Mouse (Mus musculus) kidney, adult 9 months (tissue): ENCODE data around the gene Dglucy.

Experiments
- DNase-seq: peaks from one replicate; pipeline ENCODE4 v3.0.0; 2022

The Dglucy gene

DNA sequence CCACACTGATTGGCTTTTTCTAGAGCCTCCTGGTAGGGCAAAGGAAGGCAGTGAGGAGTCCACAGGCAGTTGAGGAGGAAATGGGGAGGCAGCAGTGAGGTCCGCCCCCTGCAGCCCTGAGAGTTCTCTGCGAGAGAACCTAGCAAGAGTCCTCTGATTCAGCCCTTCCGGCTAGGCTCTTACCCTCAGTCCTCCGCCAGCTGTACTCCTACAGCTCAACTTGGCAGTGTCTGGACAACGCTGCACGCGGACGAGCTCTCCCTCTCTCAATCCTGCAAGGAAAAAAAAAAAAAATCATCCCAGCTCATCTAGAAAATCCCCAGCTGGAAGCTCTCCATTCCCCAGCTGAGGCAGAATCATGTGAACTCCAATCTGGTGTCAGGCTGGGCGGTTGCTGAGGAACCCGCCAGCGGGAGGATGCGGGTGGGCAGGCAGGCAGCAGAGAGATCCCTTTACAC is 109.0 kb downstream of the Dglucy start:
- DNase-seq, result no peak

DNA sequence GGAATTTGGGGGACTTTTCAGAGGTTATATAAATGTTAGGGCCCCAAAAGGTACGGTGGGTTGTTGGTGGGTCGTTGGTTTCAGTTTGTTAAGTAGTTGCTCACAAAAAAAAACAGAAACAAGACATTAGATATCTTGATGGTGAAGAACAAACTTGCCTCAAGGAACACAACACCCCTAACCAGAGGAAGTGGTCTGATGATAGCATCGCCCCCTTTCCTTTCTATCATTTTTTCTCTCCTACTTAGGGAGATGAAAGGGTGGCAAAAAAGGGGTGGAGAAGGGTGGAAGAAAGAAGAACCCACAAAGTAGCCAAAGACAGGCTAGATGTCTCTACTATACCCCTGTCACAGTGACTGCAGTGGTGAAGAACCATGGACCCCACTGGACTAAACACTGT is 111.7 kb downstream of the Dglucy start:
- no peak for DNase-seq

DNA sequence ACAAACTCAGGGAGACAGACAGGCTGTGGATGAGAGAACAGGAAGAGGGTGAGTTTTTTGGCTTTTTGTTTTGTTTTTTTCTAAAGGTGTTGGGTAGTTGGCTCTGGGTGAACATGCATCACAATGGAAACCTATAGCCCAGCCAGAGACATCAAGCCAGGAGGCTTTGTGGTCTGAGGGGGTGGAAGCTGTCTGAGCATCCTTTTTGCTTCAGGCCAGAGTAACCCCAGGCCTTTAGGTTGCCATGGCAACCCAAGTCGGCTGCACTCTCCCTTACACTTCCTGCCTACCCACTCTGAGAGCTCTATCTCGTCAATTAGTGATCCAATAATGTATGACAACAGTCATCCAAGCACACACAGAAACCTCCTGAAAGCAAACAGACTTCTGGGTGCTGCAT is 116.6 kb downstream of the Dglucy start:
- DNase-seq, result no peak

DNA sequence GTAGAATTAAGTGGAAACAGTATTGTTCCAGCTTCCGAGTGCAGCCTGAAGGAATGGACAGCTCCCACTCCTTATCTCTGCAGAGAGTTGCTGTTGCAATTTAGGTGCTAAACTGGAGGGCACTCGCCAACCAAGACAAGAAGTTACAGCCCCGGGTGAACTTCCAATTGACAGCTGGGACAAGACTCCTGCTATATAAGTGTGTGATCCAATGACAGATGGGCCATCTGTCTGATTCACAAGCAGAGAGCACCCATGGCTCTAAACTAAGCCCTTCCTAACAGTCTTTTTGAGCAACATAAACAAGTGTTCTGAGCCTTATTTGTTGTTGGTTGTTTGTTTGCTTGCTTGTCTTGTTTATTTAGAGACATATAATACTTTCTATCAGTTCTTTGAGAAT is 117.8 kb downstream of the Dglucy start:
- no peak for DNase-seq

DNA sequence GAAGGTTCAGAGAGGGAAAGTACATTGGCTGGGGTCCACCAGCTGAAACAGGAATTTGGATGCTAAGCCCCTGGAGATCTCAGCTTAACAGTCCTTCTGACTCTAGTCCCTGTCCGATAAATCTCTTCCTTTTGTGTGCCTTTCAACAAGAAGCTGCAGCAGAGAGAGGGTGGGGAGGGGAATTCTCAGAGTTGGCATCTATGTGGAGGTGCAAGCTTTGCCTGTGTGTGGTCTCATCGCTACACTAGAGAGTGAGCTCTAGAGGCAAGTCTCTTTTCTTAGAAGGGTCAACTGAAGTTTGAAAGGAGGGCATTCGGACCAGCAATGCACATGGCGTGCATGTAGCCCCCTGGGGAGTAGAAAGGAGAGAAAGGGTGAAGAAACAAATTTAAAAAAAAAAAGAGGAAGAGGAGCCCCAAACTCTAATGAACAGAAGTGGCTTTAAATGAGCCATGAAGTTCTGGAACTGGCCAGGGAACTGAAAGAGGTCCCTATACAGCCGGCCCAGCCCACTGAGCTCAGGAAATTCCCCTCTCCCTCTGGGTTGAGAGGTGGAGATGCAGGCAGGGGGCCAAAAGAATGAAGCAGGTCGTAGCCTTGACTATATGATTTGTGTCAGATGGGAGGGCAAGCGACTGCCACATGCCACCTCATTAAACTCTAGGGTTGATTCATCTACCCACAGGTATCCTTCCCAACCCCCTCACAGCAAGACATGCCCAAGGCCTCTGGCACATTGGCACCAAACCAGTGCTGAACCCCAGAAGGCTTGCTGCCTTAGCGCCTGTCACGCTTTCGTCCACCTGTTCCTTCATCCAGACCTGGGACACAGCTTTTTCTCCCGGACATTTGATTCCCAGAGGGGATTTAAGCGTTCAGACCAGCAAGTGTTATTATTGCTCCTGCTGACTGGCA is 119.1 kb downstream of the Dglucy start:
- DNase-seq, result no peak

DNA sequence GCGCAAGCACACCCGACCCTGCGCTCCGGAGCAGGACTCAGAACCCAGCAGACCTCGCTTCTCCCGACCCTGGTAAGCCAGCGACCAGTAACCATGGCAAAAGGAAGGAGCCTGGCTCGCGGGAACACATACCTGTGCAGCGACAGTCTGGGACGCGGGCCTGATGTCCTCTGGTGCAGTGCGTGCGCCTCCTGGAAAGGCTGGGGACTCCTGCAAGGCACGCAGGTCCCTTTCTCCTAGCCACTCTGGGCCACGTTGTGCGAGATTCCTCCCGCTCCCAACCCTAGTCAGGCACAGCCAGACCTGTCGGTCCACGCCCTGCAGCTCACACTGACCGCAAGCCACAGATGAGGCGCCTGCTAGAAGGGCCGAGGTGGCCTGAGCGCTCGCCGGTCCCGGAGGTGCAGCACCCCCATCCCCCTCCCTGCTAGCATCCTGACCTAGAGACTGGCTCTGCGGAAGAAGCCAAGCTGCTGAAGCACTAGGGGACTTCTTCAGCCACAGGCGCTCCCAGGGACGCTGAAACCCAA is 120.3 kb downstream of the Dglucy start:
- DNase-seq, result no peak

DNA sequence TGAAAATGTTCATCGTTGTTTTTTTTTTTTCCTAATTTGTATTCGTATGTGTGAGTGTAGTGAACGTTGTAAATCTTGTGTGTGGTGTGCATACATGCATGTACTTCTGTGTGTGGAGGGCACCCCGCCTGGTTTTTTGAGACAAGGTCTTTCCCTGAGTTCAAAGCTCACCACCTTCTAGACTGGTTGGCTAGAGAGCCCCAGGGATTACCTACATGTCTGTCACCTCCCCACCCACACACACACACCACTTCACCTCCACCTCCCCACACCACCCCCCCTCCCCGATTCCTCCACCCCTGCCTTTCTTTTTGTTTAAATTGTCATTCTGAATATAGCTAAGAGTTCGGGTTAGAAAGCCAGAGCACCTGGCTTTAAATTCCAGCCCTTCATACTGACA is 122.0 kb downstream of the Dglucy start:
- DNase-seq, result no peak

DNA sequence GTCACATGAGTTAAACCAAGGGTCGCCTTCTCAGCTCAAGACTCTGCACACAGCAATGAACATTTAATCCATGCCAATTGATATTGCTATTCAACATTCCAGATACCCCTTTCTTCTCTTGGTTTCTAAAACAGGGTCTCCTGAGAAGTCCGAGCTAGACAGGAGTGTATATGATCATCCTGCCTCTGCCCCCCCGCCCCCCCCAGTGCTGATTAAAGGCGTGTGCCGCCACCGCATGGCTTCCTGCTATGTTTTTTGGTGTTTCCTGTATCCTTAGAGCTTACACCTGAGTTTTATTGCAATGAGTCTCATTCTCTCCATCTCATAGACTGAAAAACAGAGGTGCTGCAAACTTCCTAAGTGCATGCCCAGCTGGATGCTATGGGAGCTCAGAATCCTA is 122.5 kb downstream of the Dglucy start:
- no peak for DNase-seq

DNA sequence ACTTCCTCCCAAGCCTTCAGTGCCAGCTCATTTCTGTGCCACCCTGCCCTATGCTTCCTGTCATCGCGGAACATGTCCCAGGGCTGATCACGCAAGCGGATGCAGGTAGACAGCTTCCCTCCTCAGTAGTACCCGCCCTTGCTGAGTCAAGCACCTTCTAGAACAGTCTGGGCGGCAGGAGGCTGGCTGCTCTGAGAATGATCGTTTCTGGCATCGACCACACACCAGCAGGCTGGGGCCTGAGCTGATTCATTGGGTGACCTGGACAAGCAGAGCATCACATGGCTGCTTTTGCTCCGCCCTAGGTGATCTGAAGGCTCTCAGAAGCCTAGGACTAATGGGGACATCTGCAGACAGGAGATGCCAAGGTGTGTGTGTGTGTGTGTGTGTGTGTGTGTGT is 124.9 kb downstream of the Dglucy start:
- no peak for DNase-seq

DNA sequence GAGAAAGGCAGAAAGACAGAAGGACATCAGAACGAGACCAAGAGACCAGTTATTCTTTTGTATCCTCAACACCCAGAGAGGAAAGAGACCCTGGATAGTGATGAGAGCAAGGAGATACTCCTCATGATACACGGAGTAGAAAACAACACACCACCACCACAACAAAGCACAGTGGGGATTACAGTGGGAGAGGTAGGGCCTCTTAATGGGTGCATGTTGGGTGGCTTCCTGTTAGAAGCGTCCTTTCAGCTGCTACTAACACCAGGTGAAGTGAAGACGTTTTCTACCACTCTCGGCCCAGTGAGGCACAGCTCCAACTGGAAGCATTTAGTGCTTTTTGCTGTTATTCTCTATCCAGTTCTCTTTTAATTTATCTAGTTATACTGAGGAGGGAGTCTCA is 128.0 kb downstream of the Dglucy start:
- DNase-seq, result no peak

DNA sequence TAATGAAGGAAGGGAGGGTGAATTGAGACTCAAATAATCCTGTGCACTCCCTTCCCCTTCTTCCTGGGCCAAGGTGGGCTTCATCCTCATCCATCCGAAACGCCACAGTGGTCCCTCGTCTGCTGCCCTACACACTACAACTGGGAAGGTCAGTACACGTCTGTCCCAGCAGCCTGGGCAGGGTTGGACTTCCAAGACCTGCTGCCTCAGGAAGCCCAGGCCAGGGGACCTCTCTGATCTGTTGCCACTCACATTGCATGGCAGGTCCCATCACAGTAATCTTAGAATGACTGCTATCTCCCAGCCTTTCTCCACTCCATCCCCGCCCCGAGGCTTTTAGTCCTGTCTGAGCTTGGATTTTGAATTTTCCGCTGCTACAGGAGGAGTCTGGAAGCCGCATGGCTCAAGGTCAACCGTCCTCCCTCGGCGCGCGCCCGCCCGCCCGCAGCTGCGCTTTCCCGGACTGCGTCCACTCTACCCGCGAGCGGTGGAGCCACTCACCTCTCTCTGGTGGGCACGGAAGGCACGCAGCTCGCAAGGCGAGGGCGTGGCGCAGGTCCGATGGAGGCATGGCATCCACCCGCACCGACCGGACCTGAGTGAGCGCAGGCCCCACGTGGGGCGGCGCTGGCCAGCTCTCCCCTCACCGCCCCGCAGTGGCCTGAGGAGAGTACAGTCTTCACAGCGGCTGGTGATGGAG is 128.9 kb downstream of the Dglucy start, which contains the start of gene Gpr68:
Gene Gpr68 (minus strand): TSS at position 601 of the 700 bp plus-strand sequence.
- DNase-seq, result no peak

DNA sequence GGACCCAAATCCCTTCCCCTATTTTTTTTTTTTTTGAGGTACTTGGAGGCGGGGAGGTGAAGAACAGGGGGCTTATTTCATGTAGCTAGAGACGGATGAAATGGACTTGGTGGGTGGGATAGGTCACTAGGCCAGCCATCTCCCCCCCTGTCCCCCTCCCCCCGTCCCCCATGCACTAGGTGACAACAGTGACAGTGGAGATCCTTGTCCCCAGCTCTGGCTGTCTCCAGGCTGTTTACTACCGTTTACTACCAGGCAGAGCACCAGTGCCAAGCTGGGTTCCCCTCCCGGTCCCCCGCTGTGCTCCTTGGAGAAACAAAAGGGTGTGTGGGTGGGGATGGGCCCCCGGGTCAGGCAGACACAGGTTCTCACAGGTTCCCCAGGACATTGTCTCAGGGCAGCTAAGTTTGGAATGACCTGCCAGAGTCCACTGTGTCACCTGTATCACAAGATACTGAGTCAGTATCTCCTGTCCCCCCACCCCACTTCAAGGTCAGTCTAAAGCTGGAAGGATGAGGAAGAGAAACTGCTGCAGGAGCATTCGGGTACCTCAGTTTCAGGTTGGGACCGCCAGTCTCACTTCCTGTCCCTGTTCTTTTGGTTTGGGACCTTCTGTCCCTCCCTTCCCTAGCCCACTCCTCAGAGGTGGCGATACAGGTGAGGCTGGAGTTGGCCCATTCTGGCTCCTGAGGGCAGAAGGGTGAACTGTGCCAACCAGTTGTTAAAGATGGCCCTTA is 129.6 kb downstream of the Dglucy start:
- DNase-seq, result no peak

DNA sequence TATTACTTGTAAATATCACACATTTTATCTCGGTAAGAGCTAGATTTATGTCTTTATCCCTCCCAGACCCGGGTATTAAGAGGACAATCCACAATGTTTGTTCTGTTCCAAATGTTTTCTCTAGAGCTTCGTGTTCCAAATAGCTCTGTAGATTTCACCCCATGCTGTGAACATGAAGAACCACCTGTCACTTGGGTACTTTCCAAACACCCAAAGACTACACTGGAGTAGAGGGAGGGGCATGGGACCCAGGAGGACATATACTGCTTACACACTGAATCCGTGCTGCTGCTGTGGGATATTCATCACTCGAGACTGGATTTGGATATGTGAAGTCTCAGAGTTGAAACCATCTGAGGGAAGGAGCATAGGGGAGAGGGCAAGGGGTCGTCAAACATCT is 130.9 kb downstream of the Dglucy start:
- no peak for DNase-seq

DNA sequence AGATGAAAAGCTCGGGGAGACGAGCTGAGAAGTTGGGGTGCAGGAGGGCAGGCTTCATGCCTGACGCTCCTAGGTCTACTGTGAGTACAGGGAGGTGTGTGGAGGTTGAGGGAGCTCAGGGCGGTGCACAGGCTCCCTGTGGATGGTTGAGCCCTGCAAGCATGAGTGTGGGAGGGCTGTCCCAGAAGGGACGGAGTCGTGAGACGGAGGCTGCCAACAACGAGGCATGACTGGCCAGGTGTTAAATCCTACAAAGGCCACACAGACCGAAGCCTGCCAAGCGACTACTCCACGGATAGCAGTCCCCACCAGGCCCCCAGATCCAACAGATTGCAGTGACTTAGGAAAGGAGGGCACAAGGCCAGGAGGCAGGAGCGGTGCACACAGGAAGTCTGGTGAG is 131.9 kb downstream of the Dglucy start:
- no peak for DNase-seq

DNA sequence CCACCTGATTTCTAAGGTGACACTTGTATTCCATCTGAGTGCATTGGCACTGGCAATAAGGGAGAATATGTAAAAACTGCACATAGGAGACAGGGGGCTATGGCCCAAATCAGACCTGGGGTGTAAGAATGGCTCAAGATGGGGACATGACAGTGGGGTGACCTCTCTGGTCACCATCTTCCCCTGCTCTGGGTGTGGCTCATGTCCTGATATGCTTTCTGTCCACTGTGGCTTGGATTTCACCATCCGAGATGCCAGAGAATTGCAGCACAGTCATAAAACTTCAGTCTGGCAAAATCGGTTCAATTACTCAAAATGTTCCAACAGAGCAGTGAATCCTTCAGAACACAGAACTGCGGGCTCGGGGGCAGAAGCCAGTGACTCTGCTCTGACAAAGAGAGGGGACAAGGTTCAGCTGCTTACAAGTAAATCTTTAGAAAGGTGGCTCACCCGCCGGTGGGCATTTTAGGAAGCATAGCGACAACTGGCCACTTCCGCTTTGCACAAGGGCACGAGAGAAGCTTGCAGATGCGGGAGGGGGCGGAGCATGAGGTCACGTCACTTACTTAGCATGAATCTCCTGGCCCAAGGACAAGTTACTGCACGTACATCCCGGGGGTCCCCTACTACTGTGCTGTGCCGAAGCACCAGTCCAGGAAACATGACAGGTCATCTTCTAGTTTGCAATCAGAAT is 145.9 kb downstream of the Dglucy start:
- DNase-seq, result peak; percentile 17

DNA sequence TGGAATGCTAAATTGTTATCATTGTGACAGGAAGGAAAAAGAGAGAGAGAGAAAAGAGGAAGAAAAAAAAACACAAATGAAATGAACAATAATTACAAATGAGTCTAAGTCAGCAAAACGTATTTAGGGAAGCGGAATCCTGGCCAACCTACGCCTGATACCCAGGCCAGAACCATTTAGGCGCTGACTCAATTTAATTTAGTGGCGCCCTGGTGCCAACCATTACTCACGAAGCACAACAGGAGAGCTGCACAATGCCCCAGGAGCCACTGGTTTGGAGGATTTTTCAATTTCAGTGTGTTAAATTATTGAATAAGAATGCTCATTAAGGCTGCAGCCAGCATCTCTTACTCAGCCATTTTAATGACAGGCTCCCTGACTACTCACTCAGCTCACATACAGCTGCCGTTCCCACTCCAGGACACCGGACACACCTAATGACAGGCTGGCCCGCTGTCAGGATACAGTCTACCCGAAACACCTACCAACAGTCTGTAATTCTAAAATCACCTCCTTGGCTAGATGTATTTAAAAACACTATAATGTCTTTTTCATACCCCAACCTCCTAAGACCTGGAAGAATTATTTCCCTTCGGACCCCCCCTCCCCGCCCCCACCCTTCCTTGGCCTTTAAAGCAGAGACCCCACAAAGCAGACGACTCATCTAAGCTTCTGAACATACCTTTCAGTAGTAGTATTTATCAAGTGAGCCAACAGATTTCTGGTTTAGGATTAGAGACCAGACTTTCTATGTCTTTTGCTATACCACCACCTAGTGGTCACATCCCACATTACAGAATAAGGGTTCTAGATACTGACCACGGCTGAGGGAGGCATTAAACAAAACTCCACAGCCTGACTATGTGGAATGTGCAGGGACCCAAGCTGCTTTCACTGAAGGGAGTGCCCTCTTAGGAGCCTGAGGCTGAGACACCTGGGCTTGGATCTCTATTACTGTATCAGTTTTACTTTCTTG is 147.1 kb downstream of the Dglucy start:
- peak; percentile 81 for DNase-seq

DNA sequence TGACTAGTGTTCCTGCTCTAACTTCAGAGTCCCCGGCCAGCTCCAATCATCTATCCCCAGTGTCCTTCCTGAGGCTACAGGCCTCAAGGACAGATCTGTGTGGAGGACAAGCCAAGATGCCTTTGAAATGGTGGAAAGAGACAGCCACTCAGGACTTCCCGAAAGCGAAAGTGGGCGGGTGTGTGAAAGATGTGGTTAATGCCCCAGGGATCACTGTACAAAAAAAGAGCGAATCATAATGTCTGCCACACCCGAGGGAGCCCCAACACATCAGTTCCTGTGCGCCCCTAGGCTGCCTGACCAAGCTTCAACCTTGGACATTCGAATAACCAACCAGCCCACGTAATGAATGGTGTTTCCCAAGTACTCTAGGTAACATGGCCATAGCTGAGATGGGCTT is 149.4 kb downstream of the Dglucy start:
- no peak for DNase-seq

DNA sequence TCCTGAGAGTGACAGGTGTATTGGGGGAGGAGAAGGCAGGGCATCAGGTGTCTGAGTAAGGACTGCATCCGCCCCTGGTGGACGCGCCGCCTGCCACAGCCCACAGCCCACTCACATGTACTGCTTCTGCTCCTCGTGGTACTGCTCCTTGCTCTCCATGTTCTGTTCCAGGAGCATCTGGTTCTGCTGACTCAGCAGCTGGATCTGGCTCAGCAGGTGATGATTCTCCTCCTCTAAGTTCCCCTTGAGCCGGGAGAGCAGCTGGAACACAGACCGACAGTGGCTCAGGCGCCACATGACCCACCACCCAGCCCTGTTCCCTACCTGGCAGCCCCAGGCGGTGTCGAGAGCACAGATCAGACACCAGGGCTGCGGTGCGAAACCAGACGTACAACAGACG is 152.8 kb downstream of the Dglucy start:
- no peak for DNase-seq

DNA sequence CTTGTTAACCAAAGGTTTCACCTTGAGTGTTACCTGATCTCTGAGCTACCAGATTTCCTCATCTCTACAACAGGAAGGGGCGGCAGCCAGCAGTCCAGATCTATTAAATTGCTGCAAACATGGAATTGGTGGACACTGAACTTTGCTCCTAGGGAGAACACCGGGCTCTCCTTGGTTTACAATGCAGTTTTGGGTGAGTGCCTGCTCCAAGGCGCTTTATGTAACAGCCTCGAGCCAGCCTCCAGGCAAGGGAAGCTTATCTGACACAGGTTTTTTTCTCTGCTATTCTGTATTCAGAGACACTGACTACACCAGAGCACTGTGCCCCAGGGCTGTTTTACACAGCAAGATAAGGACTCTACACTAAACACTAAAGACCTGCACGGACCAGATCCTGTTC is 155.9 kb downstream of the Dglucy start:
- peak; percentile 91 for DNase-seq

DNA sequence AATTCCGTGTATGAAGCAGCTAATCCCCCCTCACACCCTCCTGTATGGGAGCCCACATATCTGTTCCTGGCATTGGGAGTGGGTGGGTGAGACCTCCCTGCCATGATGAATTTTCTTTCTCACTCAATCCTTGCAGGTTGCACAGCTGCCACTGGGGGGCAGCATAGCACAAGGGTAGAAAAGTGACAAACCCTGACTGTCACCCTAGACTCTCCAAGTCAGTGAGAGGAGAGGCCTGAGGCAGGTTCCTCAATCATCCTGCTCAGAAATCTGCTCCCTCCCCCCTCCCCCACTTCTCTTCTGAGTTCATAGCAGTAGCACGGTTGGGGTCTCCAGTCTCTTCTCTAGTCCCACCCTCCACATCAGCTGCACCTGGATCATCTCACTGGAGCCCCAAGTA is 157.3 kb downstream of the Dglucy start:
- DNase-seq, result peak; percentile 81

DNA sequence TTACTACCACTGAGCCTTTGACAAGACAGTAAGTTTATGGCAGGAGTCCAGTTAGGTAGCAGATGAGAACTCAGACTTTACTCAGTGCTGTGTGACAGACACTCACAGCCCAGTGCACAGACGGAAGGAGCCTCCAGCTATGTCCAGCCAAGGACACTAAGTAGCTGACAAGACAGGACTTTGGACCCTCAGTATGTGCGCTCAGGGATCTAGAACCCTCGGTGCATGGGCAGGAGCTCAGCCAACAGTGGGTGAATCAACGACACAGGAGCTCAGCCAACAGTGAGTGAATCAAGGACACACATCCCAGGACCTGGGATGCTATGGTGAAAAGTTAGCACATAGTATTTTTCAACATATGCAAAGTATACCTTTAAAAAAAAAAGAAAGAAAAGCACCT is 157.9 kb downstream of the Dglucy start:
- DNase-seq, result peak; percentile 88
